Mouse (Mus musculus): ENCODE results near the gene Nt5m. TPM values are rescaled to one million over a fixed set of nuclear protein-coding genes. Genes with fewer than 3 reads are reported as not detected.
A peak's percentile ranks its signal among the peaks of the same experiment; 100 is the strongest.
"Not testable (repeated sequence)": the region's sequence is repeated elsewhere in the genome, so short reads cannot be mapped to it uniquely, and the experiment has no call there.

Nt5m gene
- polyA plus RNA-seq, 1 experiment from 2014 or later, result 74.8 TPM

- no peaks in the 10 kb centered on the region for H3K9me3 ChIP-seq
- WGBS, result 60% methylated on average over 14 of the region's 14 CpGs
- peaks cover 14% of the 10 kb centered on the region for H3K36me3 ChIP-seq
- H3K4me3 ChIP-seq, result peak overlapping the region; percentile 68
- H3K9ac ChIP-seq, result peak overlapping the region; percentile 93
- H3K27me3 ChIP-seq, result no peaks in the 10 kb centered on the region
- peak overlapping the region; percentile 83 for H3K4me2 ChIP-seq
- H3K27ac ChIP-seq (replicated peaks), result peak overlapping the region; percentile 100
- peaks cover 19% of the 10 kb centered on the region for H3K4me1 ChIP-seq (replicated peaks)
- no peak for ATAC-seq (ENCODE audit: low FRiP score, low read depth)
Observed at GRCm38 (mm10) chr11:59810480-59811158, 28.6 kb upstream of the Nt5m start.

GRCm38 (mm10) chr11:59811211-59811610 is 28.0 kb upstream of the Nt5m start:
- Histone ChIP-seq H3K27ac (replicated peaks) (no peak overlapping the region), H3K36me3 (peaks cover 15% of the 10 kb centered on the region), H3K9me3 (no peaks in the 10 kb centered on the region), H3K27me3 (no peaks in the 10 kb centered on the region), H3K4me2 (no peak overlapping the region), H3K9ac (no peak overlapping the region), H3K4me1 (replicated peaks) (peaks cover 19% of the 10 kb centered on the region), H3K4me3 (no peak overlapping the region)
- WGBS, result 87% methylated on average over 4 of the region's 4 CpGs
- no peak for ATAC-seq (ENCODE audit: low FRiP score, low read depth)

GRCm38 (mm10) chr11:59813276-59813675 is 26.0 kb upstream of the Nt5m start:
- H3K4me3 ChIP-seq, result no peak overlapping the region
- peaks cover 12% of the 10 kb centered on the region for H3K4me1 ChIP-seq (replicated peaks)
- H3K9ac ChIP-seq, result no peak overlapping the region
- 81% methylated on average over 3 of the region's 3 CpGs for WGBS
- peaks cover 22% of the 10 kb centered on the region for H3K36me3 ChIP-seq
- no peak overlapping the region for H3K27ac ChIP-seq (replicated peaks)
- no peaks in the 10 kb centered on the region for H3K27me3 ChIP-seq
- H3K9me3 ChIP-seq, result no peaks in the 10 kb centered on the region
- H3K4me2 ChIP-seq, result no peak overlapping the region
- no peak for ATAC-seq (ENCODE audit: low FRiP score, low read depth)

- no peak for ATAC-seq (ENCODE audit: low FRiP score, low read depth)
- Histone ChIP-seq H3K4me2 (no peak overlapping the region), H3K36me3 (peaks cover 32% of the 10 kb centered on the region), H3K27me3 (no peaks in the 10 kb centered on the region), H3K27ac (replicated peaks) (no peak overlapping the region), H3K9ac (no peak overlapping the region), H3K4me3 (no peak overlapping the region), H3K9me3 (no peaks in the 10 kb centered on the region), H3K4me1 (replicated peaks) (peaks cover 3% of the 10 kb centered on the region; the same call in 1 of the 2 replicates)
- WGBS, result 70% methylated on average over 1 of the region's 1 CpGs
Observed at GRCm38 (mm10) chr11:59814311-59814710, 24.9 kb upstream of the Nt5m start.

GRCm38 (mm10) chr11:59814936-59815335 is 24.3 kb upstream of the Nt5m start:
- no peak for ATAC-seq (ENCODE audit: low FRiP score, low read depth)
- no peak overlapping the region for H3K9ac ChIP-seq
- H3K9me3 ChIP-seq, result no peaks in the 10 kb centered on the region
- H3K4me2 ChIP-seq, result no peak overlapping the region
- no peak overlapping the region for H3K27ac ChIP-seq (replicated peaks)
- peaks cover 39% of the 10 kb centered on the region for H3K36me3 ChIP-seq
- H3K4me1 ChIP-seq (replicated peaks), result peaks cover 3% of the 10 kb centered on the region; the same call in 1 of the 2 replicates
- no peaks in the 10 kb centered on the region for H3K27me3 ChIP-seq
- 89% methylated on average over 6 of the region's 6 CpGs for WGBS
- no peak overlapping the region for H3K4me3 ChIP-seq

- no peaks in the 10 kb centered on the region for H3K9me3 ChIP-seq
- no peaks in the 10 kb centered on the region for H3K27me3 ChIP-seq
- no peak overlapping the region for H3K4me2 ChIP-seq
- no peak overlapping the region for H3K4me3 ChIP-seq
- H3K4me1 ChIP-seq (replicated peaks), result peaks cover 3% of the 10 kb centered on the region; the same call in 1 of the 2 replicates
- H3K9ac ChIP-seq, result no peak overlapping the region
- peaks cover 45% of the 10 kb centered on the region for H3K36me3 ChIP-seq
- ATAC-seq (ENCODE audit: low FRiP score, low read depth), result no peak
- no peak overlapping the region for H3K27ac ChIP-seq (replicated peaks)
- WGBS, result 95% methylated on average over 6 of the region's 6 CpGs
Observed at GRCm38 (mm10) chr11:59815482-59816065, 23.7 kb upstream of the Nt5m start.

- H3K36me3 ChIP-seq, result peaks cover 64% of the 10 kb centered on the region
- WGBS, result 97% methylated on average over 3 of the region's 3 CpGs
- no peaks in the 10 kb centered on the region for H3K4me1 ChIP-seq (replicated peaks)
- no peak overlapping the region for H3K9ac ChIP-seq
- ATAC-seq (ENCODE audit: low FRiP score, low read depth), result no peak
- H3K4me2 ChIP-seq, result no peak overlapping the region
- H3K4me3 ChIP-seq, result no peak overlapping the region
- no peaks in the 10 kb centered on the region for H3K9me3 ChIP-seq
- H3K27me3 ChIP-seq, result no peaks in the 10 kb centered on the region
- no peak overlapping the region for H3K27ac ChIP-seq (replicated peaks)
Observed at GRCm38 (mm10) chr11:59817916-59818315, 21.3 kb upstream of the Nt5m start.

GRCm38 (mm10) chr11:59821625-59822024 is 17.6 kb upstream of the Nt5m start:
- no peak for ATAC-seq (ENCODE audit: low FRiP score, low read depth)

GRCm38 (mm10) chr11:59837789-59838188 is 1.5 kb upstream of the Nt5m start:
- not testable (repeated sequence) for H3K9me3 ChIP-seq; ATAC-seq (ENCODE audit: low FRiP score, low read depth); H3K9ac ChIP-seq; H3K27me3 ChIP-seq; H3K27ac ChIP-seq (replicated peaks)
- no CpG with 5 or more reads among the region's 1 CpGs for WGBS
- Histone ChIP-seq H3K4me2 (peak overlapping the region; percentile 63; the same call in 1 of the 2 replicates), H3K4me1 (replicated peaks) (peaks cover 23% of the 10 kb centered on the region), H3K4me3 (0 out of 2 replicates have a peak overlapping the region, but pooled peaks have one; percentile 100), H3K36me3 (peaks cover 25% of the 10 kb centered on the region)

More at GRCm38 (mm10) chr11:59821625-59822024, 17.6 kb upstream of the Nt5m start:
- 86% methylated on average over 3 of the region's 3 CpGs for WGBS
- Histone ChIP-seq H3K9me3 (no peaks in the 10 kb centered on the region), H3K36me3 (peaks cover 94% of the 10 kb centered on the region), H3K4me3 (no peak overlapping the region), H3K27ac (replicated peaks) (no peak overlapping the region), H3K9ac (no peak overlapping the region), H3K27me3 (no peaks in the 10 kb centered on the region), H3K4me2 (no peak overlapping the region), H3K4me1 (replicated peaks) (no peaks in the 10 kb centered on the region)

GRCm38 (mm10) chr11:59838426-59838825 is 821 bp upstream of the Nt5m start:
- ATAC-seq (ENCODE audit: low FRiP score, low read depth), result no peak
- peak overlapping the region; percentile 63 for H3K4me2 ChIP-seq
- H3K4me1 ChIP-seq (replicated peaks), result peaks cover 23% of the 10 kb centered on the region
- peak overlapping the region; percentile 100; the same call in 1 of the 2 replicates for H3K27ac ChIP-seq (replicated peaks)
- peak overlapping the region; percentile 100 for H3K4me3 ChIP-seq
- no peaks in the 10 kb centered on the region for H3K9me3 ChIP-seq
- peak overlapping the region; percentile 98 for H3K9ac ChIP-seq
- H3K27me3 ChIP-seq, result no peaks in the 10 kb centered on the region
- WGBS, result 65% methylated on average over 4 of the region's 4 CpGs
- H3K36me3 ChIP-seq, result peaks cover 19% of the 10 kb centered on the region

GRCm38 (mm10) chr11:59839459-59840126 is 346 bp downstream of the Nt5m start, which contains the start of gene Cops3:
Cops3 (minus strand) TSS chr11:59839838.
- ATAC-seq (ENCODE audit: low FRiP score, low read depth), result peak; percentile 98
- H3K4me3 ChIP-seq, result peak within 1 kb of the TSS; percentile 100
- under 1% methylated on average over 43 of the region's 43 CpGs for WGBS

GRCm38 (mm10) chr11:59846311-59846710 is 7.1 kb downstream of the Nt5m start:
- 97% methylated on average over 11 of the region's 11 CpGs for WGBS
- Histone ChIP-seq H3K4me3 (no peak overlapping the region), H3K4me1 (replicated peaks) (peaks cover 21% of the 10 kb centered on the region), H3K9ac (no peak overlapping the region), H3K9me3 (no peaks in the 10 kb centered on the region), H3K27ac (replicated peaks) (no peak overlapping the region), H3K4me2 (no peak overlapping the region), H3K27me3 (no peaks in the 10 kb centered on the region), H3K36me3 (no peaks in the 10 kb centered on the region)
- ATAC-seq (ENCODE audit: low FRiP score, low read depth), result no peak

More at GRCm38 (mm10) chr11:59839459-59840126, 346 bp downstream of the Nt5m start, which contains the start of gene Cops3:
- Histone ChIP-seq H3K9me3 (no peaks in the 10 kb centered on the region), H3K27ac (replicated peaks) (peak within 1 kb of the TSS; percentile 100), H3K9ac (peak within 1 kb of the TSS; percentile 98), H3K36me3 (peaks cover 13% of the 10 kb centered on the region), H3K4me1 (replicated peaks) (peaks cover 23% of the 10 kb centered on the region), H3K4me2 (peak within 1 kb of the TSS; percentile 63), H3K27me3 (no peaks in the 10 kb centered on the region)

Measured in hindbrain, embryonic 15.5 days (tissue).